Mouse (Mus musculus): ENCODE results near the gene Nat9.

Nat9 gene

DNA sequence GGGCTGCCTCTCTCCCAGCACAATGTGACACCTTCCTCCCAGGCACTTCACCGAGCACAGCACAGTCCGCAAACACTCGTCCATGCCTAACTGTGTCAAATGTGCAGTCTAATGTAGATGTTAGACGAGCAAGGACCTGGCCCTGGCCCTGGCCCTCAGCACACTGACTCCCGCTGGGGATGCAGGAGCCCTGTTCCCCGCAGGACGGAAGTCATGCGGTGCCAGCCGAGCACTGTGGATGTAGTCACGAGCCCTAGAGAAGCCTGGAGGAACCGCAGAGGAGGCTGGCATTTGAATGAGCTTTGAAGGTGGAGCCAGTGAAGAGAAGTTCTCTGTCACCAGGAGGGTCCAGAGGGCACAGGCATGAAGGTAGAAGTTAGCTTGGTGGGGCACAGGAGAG is 35.8 kb upstream of the Nat9 start:
- Histone ChIP-seq H3K27me3 (ENCODE audit: control insufficient read depth, insufficient read depth, low read length, poor library complexity, severe bottlenecking) (no peaks in the 10 kb centered on the region), H3K36me3 (ENCODE audit: control insufficient read depth, insufficient read depth, low read length, poor library complexity, severe bottlenecking) (no peaks in the 10 kb centered on the region; the same call in 1 of the 2 replicates)
- DNase-seq (ENCODE audit: low read depth, low spot score), result no peak

- no peak for DNase-seq (ENCODE audit: low read depth, low spot score)
- Histone ChIP-seq H3K27me3 (ENCODE audit: control insufficient read depth, insufficient read depth, low read length, poor library complexity, severe bottlenecking) (no peaks in the 10 kb centered on the region), H3K36me3 (ENCODE audit: control insufficient read depth, insufficient read depth, low read length, poor library complexity, severe bottlenecking) (no peaks in the 10 kb centered on the region; the same call in 1 of the 2 replicates)
These were observed 34.9 kb upstream of the Nat9 start for GRCm38 (mm10) chr11:115222570-115222969.

- no peak for DNase-seq (ENCODE audit: low read depth, low spot score)
- no peaks in the 10 kb centered on the region for H3K27me3 ChIP-seq (ENCODE audit: control insufficient read depth, insufficient read depth, low read length, poor library complexity, severe bottlenecking)
- H3K36me3 ChIP-seq (ENCODE audit: control insufficient read depth, insufficient read depth, low read length, poor library complexity, severe bottlenecking), result no peaks in the 10 kb centered on the region; the same call in 1 of the 2 replicates
These were observed 34.4 kb upstream of the Nat9 start for GRCm38 (mm10) chr11:115222077-115222476.

DNA sequence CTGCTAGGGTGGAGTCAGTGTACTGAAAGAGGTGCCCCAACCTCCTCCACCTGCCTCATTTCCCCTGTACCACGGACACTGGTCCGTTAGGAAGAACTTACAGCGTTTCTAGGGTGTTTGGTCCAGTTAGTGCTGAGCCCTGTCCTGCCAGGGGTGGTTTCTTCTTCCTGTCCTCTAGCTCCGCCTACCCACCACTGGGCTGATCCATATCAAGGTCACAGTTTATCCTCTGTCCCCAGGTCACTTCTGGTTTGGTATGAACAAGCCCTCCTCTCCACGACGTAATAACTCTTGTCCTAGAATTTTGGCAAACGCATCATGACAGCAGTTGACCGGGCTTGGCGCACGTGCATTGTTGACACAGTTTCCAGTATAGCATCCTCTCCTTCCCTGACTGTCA is 32.0 kb upstream of the Nat9 start:
- DNase-seq (ENCODE audit: low read depth, low spot score), result no peak
- no peaks in the 10 kb centered on the region for H3K36me3 ChIP-seq (ENCODE audit: control insufficient read depth, insufficient read depth, low read length, poor library complexity, severe bottlenecking)
- no peaks in the 10 kb centered on the region for H3K27me3 ChIP-seq (ENCODE audit: control insufficient read depth, insufficient read depth, low read length, poor library complexity, severe bottlenecking)

DNA sequence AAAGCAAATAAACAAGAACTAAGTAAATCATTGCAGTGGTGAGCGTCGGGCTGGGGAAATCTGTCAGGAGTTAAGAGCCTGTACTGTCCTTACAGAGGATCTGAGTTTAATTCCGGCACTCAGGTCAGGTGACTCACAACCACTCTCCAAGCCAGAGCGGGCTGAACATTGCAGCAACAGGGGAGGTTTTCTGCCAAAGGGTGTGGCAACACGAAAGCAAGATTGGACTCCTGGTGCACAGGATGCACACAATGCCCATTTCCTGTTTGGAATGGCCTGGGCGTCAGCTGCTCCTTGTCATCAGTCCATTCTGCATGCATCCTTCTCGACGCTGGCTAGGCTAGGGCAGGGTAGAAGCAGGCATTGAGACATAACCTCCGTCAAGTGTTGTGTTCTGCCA is 31.6 kb upstream of the Nat9 start:
- no peak for DNase-seq (ENCODE audit: low read depth, low spot score)
- H3K36me3 ChIP-seq (ENCODE audit: control insufficient read depth, insufficient read depth, low read length, poor library complexity, severe bottlenecking), result no peaks in the 10 kb centered on the region

DNA sequence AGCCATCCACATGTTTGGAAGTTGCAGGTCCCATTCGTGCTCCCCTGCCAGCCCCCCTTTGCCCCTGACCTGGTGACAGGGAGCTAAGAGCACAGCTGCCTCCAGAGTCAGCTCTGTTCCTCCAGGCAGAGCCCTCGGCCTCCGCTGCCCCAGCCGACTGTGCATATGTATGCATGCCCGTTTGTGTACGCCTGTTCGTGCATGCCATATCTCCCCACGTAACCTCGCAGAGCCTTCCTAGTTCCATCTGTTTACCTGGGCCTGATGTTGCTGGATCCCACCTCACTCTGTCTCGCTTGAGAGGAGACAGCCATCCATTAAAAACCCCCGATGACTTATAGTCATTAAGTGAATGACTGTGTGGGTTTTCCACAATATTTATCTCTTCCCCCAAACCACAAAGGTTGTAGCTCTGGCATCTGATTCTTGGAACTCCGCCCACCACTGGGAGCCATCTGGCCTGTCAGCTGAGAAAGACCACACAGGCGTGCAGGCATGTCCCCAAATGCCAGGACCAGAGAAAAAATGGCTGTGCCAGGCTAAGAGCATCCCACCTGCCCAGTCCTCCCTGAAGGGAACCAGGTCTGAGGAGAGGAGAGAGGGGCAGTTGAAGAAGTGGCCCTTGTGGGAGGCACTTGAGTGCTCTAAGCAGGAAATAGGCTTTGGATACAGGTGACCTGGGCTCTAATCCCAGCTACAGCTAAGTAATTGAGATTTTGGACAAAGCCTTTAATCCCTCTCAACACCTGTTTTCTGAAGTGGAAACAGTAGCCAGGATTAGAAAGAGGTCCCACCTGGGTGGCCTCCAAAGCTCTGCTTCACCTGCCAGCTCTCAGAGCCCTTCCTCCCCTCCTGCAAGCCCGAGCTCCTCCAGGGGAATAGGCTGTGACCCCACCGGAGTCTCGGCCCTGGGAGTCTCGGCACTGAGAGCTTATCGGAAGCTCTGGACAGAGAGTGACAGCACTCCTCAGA is 30.1 kb upstream of the Nat9 start:
- DNase-seq (ENCODE audit: low read depth, low spot score), result no peak
- Histone ChIP-seq H3K36me3 (ENCODE audit: control insufficient read depth, insufficient read depth, low read length, poor library complexity, severe bottlenecking) (no peaks in the 10 kb centered on the region), H3K27me3 (ENCODE audit: control insufficient read depth, insufficient read depth, low read length, poor library complexity, severe bottlenecking) (no peaks in the 10 kb centered on the region)

More for the DNA sequence above, 31.6 kb upstream of the Nat9 start:
- no peaks in the 10 kb centered on the region for H3K27me3 ChIP-seq (ENCODE audit: control insufficient read depth, insufficient read depth, low read length, poor library complexity, severe bottlenecking)

- no peaks in the 10 kb centered on the region for H3K36me3 ChIP-seq (ENCODE audit: control insufficient read depth, insufficient read depth, low read length, poor library complexity, severe bottlenecking)
- DNase-seq (ENCODE audit: low read depth, low spot score), result no peak
- no peaks in the 10 kb centered on the region for H3K27me3 ChIP-seq (ENCODE audit: control insufficient read depth, insufficient read depth, low read length, poor library complexity, severe bottlenecking)
These were observed 27.5 kb upstream of the Nat9 start for GRCm38 (mm10) chr11:115215123-115215522.

- DNase-seq (ENCODE audit: low read depth, low spot score), result no peak
- Histone ChIP-seq H3K36me3 (ENCODE audit: control insufficient read depth, insufficient read depth, low read length, poor library complexity, severe bottlenecking) (peaks cover 3% of the 10 kb centered on the region; the same call in 1 of the 2 replicates), H3K27me3 (ENCODE audit: control insufficient read depth, insufficient read depth, low read length, poor library complexity, severe bottlenecking) (no peaks in the 10 kb centered on the region)
These were observed 24.5 kb upstream of the Nat9 start for GRCm38 (mm10) chr11:115212116-115212515.

GRCm38 (mm10) chr11:115209958-115210357 is 22.3 kb upstream of the Nat9 start:
- peaks cover 5% of the 10 kb centered on the region; the same call in 1 of the 2 replicates for H3K36me3 ChIP-seq (ENCODE audit: control insufficient read depth, insufficient read depth, low read length, poor library complexity, severe bottlenecking)
- no peaks in the 10 kb centered on the region for H3K27me3 ChIP-seq (ENCODE audit: control insufficient read depth, insufficient read depth, low read length, poor library complexity, severe bottlenecking)
- DNase-seq (ENCODE audit: low read depth, low spot score), result no peak

- Histone ChIP-seq H3K27me3 (ENCODE audit: control insufficient read depth, insufficient read depth, low read length, poor library complexity, severe bottlenecking) (no peaks in the 10 kb centered on the region), H3K36me3 (ENCODE audit: control insufficient read depth, insufficient read depth, low read length, poor library complexity, severe bottlenecking) (peaks cover 5% of the 10 kb centered on the region)
- no peak for DNase-seq (ENCODE audit: low read depth, low spot score)
These were observed 21.4 kb upstream of the Nat9 start for GRCm38 (mm10) chr11:115208776-115209732.

DNA sequence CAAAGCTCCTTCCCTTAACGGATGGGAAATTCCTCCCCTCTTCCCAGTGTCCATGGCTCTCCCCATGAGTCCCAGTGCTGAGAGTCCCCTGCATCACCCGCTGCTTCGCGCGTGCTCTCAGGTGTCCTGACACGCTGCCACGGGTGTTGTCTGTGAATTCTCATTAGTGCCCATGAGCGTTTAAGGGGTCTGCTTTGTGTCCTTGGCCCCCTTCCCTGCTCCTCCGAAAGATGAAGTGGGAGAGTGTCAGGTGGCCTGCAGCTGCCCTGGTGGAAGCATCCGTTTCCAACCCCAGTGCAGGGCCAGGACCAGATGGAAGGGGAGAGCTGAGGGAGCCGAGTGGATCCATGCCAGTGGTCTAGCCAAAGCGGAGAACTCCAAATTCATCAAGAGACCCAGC is 20.5 kb upstream of the Nat9 start:
- no peaks in the 10 kb centered on the region for H3K27me3 ChIP-seq (ENCODE audit: control insufficient read depth, insufficient read depth, low read length, poor library complexity, severe bottlenecking)
- no peak for DNase-seq (ENCODE audit: low read depth, low spot score)
- H3K36me3 ChIP-seq (ENCODE audit: control insufficient read depth, insufficient read depth, low read length, poor library complexity, severe bottlenecking), result peaks cover 5% of the 10 kb centered on the region

DNA sequence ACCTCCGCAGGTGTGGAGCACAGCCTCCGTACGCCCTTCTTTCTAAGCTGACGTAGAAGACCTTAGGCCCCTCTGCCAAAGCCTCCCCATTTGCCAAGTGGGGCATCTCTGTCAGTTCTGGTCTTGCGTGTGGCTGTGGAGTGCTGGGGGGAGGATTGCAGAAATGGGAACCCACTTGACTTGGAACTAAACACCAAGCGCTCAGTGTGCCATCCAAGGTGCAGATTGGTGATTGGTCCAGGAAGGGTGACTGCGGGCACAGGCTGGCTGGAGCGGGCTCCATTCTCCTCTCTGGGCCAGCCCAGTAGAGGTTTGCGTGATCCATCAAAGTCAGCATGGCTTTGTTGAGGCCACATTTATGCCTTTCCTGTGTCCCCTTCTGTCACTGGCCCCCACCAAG is 15.1 kb upstream of the Nat9 start:
- no peak for DNase-seq (ENCODE audit: low read depth, low spot score)
- peaks cover 8% of the 10 kb centered on the region for H3K36me3 ChIP-seq (ENCODE audit: control insufficient read depth, insufficient read depth, low read length, poor library complexity, severe bottlenecking)
- no peaks in the 10 kb centered on the region for H3K27me3 ChIP-seq (ENCODE audit: control insufficient read depth, insufficient read depth, low read length, poor library complexity, severe bottlenecking)

DNA sequence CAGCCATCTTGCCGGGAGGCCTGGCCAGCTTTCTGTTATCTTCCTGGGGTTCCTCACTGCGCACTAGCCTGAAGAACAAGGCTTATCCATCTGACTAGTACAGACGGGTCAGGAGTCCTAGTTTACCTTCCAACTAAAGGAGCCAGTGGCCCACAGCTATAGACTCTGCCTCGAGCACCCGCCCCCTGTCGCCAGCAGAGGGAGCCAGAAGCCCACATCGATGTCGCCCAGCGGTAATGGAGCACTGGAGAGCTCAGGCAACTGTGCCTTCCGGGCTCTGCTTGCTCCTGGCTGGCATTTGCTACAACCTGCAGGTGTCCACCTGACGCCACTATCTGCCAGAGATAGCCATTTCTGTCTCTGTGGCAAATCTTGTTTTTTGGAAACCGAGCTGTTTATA is 14.7 kb upstream of the Nat9 start:
- DNase-seq (ENCODE audit: low read depth, low spot score), result peak; percentile 80
- H3K27me3 ChIP-seq (ENCODE audit: control insufficient read depth, insufficient read depth, low read length, poor library complexity, severe bottlenecking), result no peaks in the 10 kb centered on the region
- H3K36me3 ChIP-seq (ENCODE audit: control insufficient read depth, insufficient read depth, low read length, poor library complexity, severe bottlenecking), result peaks cover 8% of the 10 kb centered on the region

- H3K27me3 ChIP-seq (ENCODE audit: control insufficient read depth, insufficient read depth, low read length, poor library complexity, severe bottlenecking), result no peaks in the 10 kb centered on the region
- H3K36me3 ChIP-seq (ENCODE audit: control insufficient read depth, insufficient read depth, low read length, poor library complexity, severe bottlenecking), result peaks cover 6% of the 10 kb centered on the region
- no peak for DNase-seq (ENCODE audit: low read depth, low spot score)
These were observed 12.9 kb upstream of the Nat9 start for GRCm38 (mm10) chr11:115200520-115200919.
